Mouse (Mus musculus) lung, postnatal 0 days (tissue): ENCODE data around the gene Dgkz.

Experiments used
- CTCF ChIP-seq: IDR thresholded peaks from 2 replicates; pipeline ENCODE4 v1.5.1; 2016; ENCODE audit warnings: antibody characterized with exemption, mild to moderate bottlenecking
- EP300 ChIP-seq: IDR thresholded peaks from 2 replicates; pipeline ENCODE4 v1.6.1; 2016; ENCODE audit warnings: antibody characterized with exemption, mild to moderate bottlenecking, control low read depth

GRCm38 (mm10) chr2:91967962-91968361 is 7.7 kb downstream of the Dgkz start:
- peak; percentile 63 for TF ChIP-seq EP300
- TF ChIP-seq CTCF: no peak
